Mouse (Mus musculus) heart, embryonic 14.5 days (tissue): ENCODE measurements at regions not wholly inside any gene's neighbourhood (a gene's known extent, or its start where the extent isn't known, plus 50 kb on each side); places are given as distances from the start of the nearest gene placed in this dataset.

Experiments
- ATAC-seq: fragments of 200-750 bp; cut with Nextera tagmentation; 2 replicates; pipeline ENCODE4 v1.8.0; 2017; ENCODE audit warnings: low read depth, moderate TSS enrichment; ENCODE audit not compliant: insufficient number of reproducible peaks, insufficient read depth, low FRiP score
- H3K27ac ChIP-seq, 2 experiments: fragments of 200-500 bp in 1 of 2; fragments of 300-500 bp in 1 of 2; sonication (generic) in 1 of 2; replicated peaks in 1 of 2; 2 replicates each; pipeline ENCODE4 v1.5.1; 2012 to 2014; ENCODE audit warnings: low read depth in 2 of 2, low read length in 2 of 2, control low read depth in 1 of 2, mild to moderate bottlenecking in 1 of 2, mixed read lengths in 1 of 2; ENCODE audit not compliant: control insufficient read depth in 1 of 2, insufficient read depth in 1 of 2
- H3K27me3 ChIP-seq: fragments of 300-500 bp; sonication (generic); 2 replicates; pipeline ENCODE4 v1.6.1; 2014; ENCODE audit warnings: mild to moderate bottlenecking, low read length, control low read depth; ENCODE audit not compliant: control insufficient read depth, insufficient read depth
- H3K36me3 ChIP-seq: fragments of 300-500 bp; sonication (generic); 2 replicates; pipeline ENCODE4 v1.6.1; 2014; ENCODE audit warnings: mild to moderate bottlenecking, control low read depth, low read length, mixed read lengths; ENCODE audit not compliant: control insufficient read depth, insufficient read depth
- H3K4me1 ChIP-seq, 2 experiments: fragments of 200-500 bp in 1 of 2; fragments of 300-500 bp in 1 of 2; sonication (generic) in 1 of 2; 2 replicates each; pipeline ENCODE4 v1.6.1; 2012 to 2014; ENCODE audit warnings: low read length in 2 of 2, control low read depth in 1 of 2, mixed read lengths in 1 of 2; ENCODE audit not compliant: control insufficient read depth in 2 of 2, insufficient read depth in 2 of 2
- H3K4me2 ChIP-seq: fragments of 300-500 bp; sonication (generic); 2 replicates; pipeline ENCODE4 v1.6.1; 2014; ENCODE audit warnings: mild to moderate bottlenecking, low read length
- H3K4me3 ChIP-seq, 2 experiments: fragments of 200-500 bp in 1 of 2; fragments of 300-500 bp in 1 of 2; sonication (generic) in 1 of 2; 2 replicates each; pipeline ENCODE4 v1.5.1; 2012 to 2014; ENCODE audit warnings: low read length in 2 of 2, mild to moderate bottlenecking in 2 of 2, control low read depth in 1 of 2, low read depth in 1 of 2, moderate library complexity in 1 of 2; ENCODE audit not compliant: control insufficient read depth in 1 of 2, insufficient read depth in 1 of 2
- H3K9ac ChIP-seq: fragments of 300-500 bp; sonication (generic); 2 replicates; pipeline ENCODE4 v1.6.1; 2014; ENCODE audit warnings: mild to moderate bottlenecking, low read length
- H3K9me3 ChIP-seq: fragments of 300-500 bp; sonication (generic); 2 replicates; pipeline ENCODE4 v1.6.1; 2016; ENCODE audit warnings: low read length, control low read depth; ENCODE audit not compliant: control insufficient read depth
- WGBS: fragments of 180-500 bp; shearing (Covaris S2); extraction: QIAGEN DNeasy Blood & Tissue Kit; methylation state at CpG from one replicate; pipeline ENCODE4 v1.1.7; 2014; 5-methylcytosine and 5-hydroxymethylcytosine counted together

DNA sequence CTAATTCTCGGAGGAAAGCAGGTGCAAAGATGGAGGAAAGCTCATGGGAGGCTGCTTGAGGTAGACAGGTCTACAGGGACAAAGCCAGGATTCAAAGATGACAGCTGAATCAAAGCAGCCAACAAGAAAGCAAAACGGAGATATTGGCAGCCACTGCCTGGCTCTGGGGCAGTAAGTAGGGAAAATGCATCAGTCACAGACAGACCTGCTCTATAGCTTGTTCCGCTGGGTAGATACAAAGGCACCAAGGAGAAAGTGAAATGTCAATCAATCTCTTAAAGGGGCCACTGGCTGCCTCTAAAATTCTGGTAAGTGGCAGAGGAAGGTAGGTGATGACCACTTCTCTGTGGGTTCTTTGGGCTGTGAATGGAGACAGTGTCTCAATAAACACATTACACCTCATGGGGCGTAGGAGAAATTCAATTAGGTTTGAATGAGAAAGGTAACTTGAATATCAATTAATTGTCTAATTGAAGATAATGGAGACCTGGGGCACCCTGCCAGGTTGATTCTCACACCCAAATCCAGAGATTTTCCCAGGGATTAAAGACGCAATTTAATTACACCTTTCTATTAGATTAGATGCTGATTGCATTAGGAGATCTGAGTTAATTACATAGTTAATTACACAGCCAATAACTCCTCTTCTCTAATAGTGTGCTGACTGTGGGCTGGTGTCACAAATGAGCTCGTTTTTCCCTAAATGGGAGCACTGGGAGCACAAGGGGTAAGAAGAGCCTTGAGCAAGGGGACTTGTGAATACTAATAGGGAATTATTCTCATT is 555.1 kb downstream of the Gm9195 start:
- WGBS = 47% methylated on average over 6 of the region's 6 CpGs
- Histone ChIP-seq H3K27me3 (no peaks in the 10 kb centered on the region; the same call in 1 of the 2 replicates), H3K4me1 (no peaks in the 10 kb centered on the region), H3K9me3 (no peaks in the 10 kb centered on the region), H3K27ac (no peak overlapping the region), H3K9ac (no peak overlapping the region), H3K36me3 (no peaks in the 10 kb centered on the region), H3K4me2 (no peak overlapping the region), H3K4me3 (no peak overlapping the region)
- no peak for ATAC-seq

DNA sequence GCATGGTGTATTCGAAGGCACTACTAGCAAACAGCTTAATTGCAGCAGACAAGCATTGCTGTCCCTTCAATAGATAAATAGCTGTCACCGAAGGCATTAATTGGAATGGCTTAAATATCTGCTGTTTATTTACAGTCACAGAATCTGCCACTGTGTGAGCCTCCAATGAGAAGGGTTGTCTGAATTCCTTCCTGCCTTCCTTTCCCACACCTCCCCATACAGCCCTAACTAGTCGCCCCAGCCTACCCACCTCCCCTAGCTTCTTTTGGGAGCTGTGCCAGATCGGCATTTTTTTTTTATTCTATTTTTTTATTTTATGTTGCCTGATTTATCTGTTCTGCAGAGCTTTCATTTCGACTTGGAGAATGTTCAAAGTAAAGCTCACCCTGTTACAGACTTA is 575.7 kb downstream of the Gm9195 start:
- no peak overlapping the region for H3K4me3 ChIP-seq
- WGBS = 59% methylated on average over 5 of the region's 5 CpGs
- H3K27me3 ChIP-seq = no peaks in the 10 kb centered on the region
- H3K36me3 ChIP-seq = no peaks in the 10 kb centered on the region
- no peak for ATAC-seq
- H3K9ac ChIP-seq = no peak overlapping the region
- H3K27ac ChIP-seq = no peak overlapping the region
- H3K4me1 ChIP-seq = no peaks in the 10 kb centered on the region
- H3K4me2 ChIP-seq = no peak overlapping the region
- H3K9me3 ChIP-seq = no peaks in the 10 kb centered on the region

DNA sequence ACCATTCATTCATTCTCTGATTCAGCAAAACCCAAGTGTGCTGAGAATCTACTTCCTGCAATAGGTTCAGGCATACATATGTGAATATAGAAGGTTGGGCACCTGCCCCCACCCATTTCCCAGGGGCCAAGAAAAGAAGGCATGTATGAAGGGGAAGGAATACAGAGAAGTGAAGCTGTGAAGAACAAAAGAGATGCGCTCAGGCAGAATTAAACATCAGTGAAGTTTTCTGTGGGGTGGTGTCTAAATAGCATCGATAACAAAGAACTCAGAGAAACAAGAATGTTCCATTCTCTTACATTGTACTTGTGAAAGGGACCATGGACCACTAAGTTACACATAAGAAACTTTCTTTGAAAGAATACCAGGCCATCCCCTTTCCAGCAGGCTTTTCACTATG is 580.7 kb downstream of the Gm9195 start:
- H3K9me3 ChIP-seq = no peaks in the 10 kb centered on the region
- no peaks in the 10 kb centered on the region for H3K36me3 ChIP-seq
- 87% methylated on average over 2 of the region's 2 CpGs for WGBS
- H3K4me1 ChIP-seq = no peaks in the 10 kb centered on the region
- no peak overlapping the region for H3K4me2 ChIP-seq
- no peaks in the 10 kb centered on the region for H3K27me3 ChIP-seq
- H3K4me3 ChIP-seq = no peak overlapping the region
- H3K27ac ChIP-seq = no peak overlapping the region
- no peak overlapping the region for H3K9ac ChIP-seq
- no peak for ATAC-seq

DNA sequence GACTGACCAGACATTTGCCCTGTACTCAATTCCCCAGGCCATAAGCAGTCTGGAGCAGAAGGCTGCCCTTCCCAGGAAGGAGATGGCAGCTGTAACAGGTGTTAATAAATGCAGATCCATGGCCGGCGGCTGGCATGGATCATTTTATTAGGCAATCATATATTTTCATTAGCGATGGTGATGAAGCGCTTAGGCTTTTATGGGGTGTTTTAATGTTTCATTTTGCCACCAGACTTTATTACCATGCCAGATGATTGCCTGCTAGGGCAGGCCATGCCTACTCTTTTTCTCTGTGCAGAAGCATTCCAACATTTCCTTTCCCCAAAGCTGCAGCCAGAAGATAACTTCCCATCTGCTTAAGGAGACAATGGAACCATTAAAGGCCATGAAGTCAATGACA is 596.2 kb downstream of the Gm9195 start:
- H3K4me1 ChIP-seq = no peaks in the 10 kb centered on the region
- 84% methylated on average over 4 of the region's 4 CpGs for WGBS
- no peak for ATAC-seq

DNA sequence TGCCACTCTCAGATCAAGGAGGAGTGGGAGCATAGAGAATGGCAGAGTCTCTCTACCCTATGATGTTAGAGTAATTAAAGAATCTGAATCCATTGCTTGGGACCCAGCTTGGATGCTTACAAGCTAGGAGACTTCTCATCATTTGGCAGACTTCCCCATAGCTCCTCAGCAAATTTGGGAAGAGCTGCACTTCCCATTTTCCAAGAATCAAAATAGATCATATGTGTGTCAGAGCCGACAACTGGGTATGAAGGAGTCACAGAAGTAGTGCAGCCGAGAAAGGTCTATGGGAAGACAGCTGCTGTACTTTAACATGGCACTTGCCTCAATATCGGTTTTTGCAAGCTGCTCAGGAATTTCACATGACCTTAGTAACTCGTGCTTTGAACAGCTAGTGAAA is 596.8 kb downstream of the Gm9195 start:
- no peaks in the 10 kb centered on the region for H3K9me3 ChIP-seq
- ATAC-seq = no peak
- H3K27ac ChIP-seq = no peak overlapping the region
- no peaks in the 10 kb centered on the region for H3K36me3 ChIP-seq
- WGBS = 79% methylated on average over 4 of the region's 4 CpGs
- H3K9ac ChIP-seq = no peak overlapping the region
- no peak overlapping the region for H3K4me2 ChIP-seq
- H3K4me3 ChIP-seq = no peak overlapping the region
- H3K4me1 ChIP-seq = no peaks in the 10 kb centered on the region
- H3K27me3 ChIP-seq = no peaks in the 10 kb centered on the region

More for the DNA sequence above, 596.2 kb downstream of the Gm9195 start:
- no peaks in the 10 kb centered on the region for H3K36me3 ChIP-seq
- H3K4me2 ChIP-seq = no peak overlapping the region
- no peak overlapping the region for H3K4me3 ChIP-seq
- H3K27me3 ChIP-seq = no peaks in the 10 kb centered on the region
- no peak overlapping the region for H3K9ac ChIP-seq
- H3K27ac ChIP-seq = no peak overlapping the region
- H3K9me3 ChIP-seq = no peaks in the 10 kb centered on the region

DNA sequence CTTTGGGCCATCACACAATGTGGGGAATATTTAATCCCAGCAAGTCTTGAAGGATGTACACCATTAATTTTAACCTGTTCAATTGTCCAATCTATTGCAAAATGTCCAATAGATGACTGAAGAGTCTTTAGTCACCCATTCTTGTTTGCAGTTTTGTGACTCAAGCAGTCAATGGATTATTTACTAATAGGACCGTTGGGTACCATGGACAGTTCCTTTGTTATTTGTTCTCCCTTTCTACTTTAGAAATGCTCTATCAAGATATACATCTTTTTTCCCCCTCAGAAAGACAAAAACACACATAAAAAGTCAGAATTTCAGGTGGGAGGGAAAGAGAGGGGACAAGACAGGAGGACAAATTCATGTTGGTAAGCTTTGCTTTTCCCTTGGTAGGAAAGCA is 598.3 kb downstream of the Gm9195 start:
- Histone ChIP-seq H3K9me3 (no peaks in the 10 kb centered on the region), H3K4me1 (no peaks in the 10 kb centered on the region), H3K27ac (no peak overlapping the region), H3K9ac (no peak overlapping the region), H3K27me3 (no peaks in the 10 kb centered on the region), H3K36me3 (no peaks in the 10 kb centered on the region), H3K4me2 (no peak overlapping the region), H3K4me3 (no peak overlapping the region)
- WGBS = 62% methylated on average over 1 of the region's 1 CpGs
- ATAC-seq = no peak

DNA sequence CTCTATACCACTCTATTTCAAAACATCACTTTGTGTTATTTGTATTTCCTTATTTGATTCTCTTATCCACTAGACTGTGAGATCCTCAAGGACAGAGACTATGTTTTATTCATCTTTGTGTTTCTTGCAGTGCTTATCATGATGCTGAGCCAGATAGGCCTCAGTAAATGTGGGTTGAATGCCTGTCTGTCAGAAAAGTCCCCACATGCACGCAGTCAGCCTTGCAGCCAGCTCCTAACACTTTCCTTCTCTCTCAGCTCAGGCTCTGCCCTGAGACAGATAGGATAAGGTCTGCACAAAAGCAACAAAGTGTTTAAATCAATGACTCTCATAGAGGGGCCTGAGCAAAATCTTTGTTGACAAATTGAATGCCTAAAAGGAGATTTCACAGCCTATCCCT is 600.0 kb downstream of the Gm9195 start:
- no peak for ATAC-seq
- 59% methylated on average over 1 of the region's 1 CpGs for WGBS

DNA sequence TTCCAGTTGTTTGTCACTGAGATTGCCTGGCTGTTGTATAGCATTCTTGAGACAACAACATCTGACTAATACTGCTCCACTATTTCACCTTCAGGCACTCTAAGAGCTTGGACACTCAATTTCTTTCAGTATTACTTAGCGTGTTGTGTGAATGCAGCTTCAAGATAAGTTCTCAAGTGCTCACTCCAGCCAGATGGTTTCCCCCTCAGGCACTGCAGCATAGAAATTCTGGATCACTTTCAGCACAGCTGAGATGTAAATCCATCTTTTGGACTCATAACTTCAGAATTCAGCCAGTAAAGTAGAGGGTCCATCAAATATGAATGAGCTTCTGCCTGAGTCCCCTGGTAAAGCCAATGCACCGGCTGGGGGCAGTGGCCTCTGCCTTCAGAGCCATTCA is 608.8 kb downstream of the Gm9195 start:
- H3K9me3 ChIP-seq = no peaks in the 10 kb centered on the region
- H3K4me1 ChIP-seq = no peaks in the 10 kb centered on the region
- no peaks in the 10 kb centered on the region for H3K27me3 ChIP-seq
- no peak overlapping the region for H3K9ac ChIP-seq
- no peak overlapping the region for H3K4me2 ChIP-seq
- H3K27ac ChIP-seq = no peak overlapping the region
- ATAC-seq = no peak
- no peak overlapping the region for H3K4me3 ChIP-seq
- 59% methylated on average over 2 of the region's 2 CpGs for WGBS
- no peaks in the 10 kb centered on the region for H3K36me3 ChIP-seq

More for the DNA sequence above, 600.0 kb downstream of the Gm9195 start:
- Histone ChIP-seq H3K4me1 (no peaks in the 10 kb centered on the region), H3K27ac (no peak overlapping the region), H3K4me3 (no peak overlapping the region), H3K9me3 (no peaks in the 10 kb centered on the region), H3K27me3 (no peaks in the 10 kb centered on the region), H3K9ac (no peak overlapping the region), H3K36me3 (no peaks in the 10 kb centered on the region), H3K4me2 (no peak overlapping the region)
